Mouse (Mus musculus): ENCODE results near the gene Msh5.
"Not testable (repeated sequence)": the region's sequence is repeated elsewhere in the genome, so short reads cannot be mapped to it uniquely, and the experiment has no call there.

Msh5 gene

GRCm38 (mm10) chr17:35023756-35024155 lies 22.8 kb downstream of the Msh5 start:
- DNase-seq (ENCODE audit: low spot score): no peak

DNA sequence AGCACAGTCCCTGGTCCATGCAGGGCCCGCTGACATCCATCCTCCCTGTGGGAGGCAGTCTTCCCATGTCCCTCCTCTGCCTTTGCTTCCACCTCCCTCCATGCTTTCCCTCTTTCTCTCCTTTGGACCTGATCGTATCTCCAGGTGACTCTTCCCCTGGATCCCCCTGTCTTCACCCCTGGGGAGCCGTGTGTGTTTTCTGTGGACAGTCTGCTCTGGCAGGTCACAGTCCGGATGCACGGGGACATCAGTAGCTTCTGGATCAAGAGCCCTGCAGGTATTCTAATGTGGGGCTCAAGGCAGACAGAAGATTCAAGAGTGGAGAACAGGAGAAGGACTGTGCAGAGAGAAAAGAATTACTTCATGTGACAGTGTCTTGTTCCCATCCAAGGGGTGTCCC lies 23.3 kb downstream of the Msh5 start:
- DNase-seq (ENCODE audit: low spot score): no peak

DNA sequence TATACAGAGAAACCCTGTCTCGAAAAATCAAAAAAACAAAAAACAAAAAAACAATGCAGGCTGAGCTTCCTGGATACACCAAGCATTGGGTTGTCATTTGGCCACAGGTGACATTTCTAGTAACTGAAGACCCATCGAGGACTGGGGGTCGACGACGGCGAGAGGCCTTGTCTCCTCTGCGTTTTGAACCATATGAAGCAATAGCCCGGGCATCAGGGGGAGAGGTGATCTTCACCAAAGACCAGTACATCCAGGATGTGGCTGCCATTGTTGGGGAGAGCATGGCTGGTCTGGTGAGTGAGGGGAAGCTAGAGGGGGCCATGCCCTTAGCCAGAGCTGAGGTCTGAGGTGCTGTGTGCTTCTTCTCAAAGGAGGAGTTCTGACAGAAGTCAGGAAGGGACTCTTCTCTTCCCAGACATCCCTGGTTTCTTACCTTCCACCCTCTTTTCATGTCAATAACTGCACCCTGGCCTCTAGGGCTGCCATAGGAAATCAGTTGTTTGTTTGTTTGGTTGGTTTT lies 23.9 kb downstream of the Msh5 start:
- DNase-seq (ENCODE audit: low spot score): no peak

DNA sequence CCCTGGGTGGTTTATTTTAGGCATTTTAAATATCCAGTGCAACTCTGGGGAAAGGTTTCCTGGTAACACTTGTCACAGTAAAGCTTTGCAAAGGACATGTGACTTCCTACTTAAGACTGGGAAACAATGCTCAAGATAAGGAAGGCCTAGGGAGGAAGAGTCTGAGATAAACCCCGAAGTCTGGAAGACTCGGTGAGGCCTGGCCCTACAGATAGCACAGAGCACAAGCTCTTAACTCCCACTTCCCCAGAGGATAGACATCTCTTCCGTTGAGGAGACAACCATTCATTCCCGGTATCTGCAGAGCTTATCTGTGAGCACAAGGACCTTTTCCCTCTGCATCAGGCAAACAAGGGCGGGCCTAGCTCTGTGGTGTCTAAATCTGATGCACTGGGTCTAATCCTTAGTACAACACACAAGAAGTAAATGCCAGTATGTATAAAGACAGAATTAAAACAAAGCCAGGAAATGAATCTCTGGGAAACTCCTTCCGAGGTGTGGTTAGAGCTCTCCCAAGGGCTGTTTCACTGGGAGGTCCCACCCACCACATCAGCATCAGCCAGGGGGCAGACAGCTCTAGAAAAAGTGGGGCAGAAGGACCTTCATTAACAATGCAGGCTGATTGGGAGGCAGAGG lies 24.6 kb downstream of the Msh5 start:
- no peak for DNase-seq (ENCODE audit: low spot score)

DNA sequence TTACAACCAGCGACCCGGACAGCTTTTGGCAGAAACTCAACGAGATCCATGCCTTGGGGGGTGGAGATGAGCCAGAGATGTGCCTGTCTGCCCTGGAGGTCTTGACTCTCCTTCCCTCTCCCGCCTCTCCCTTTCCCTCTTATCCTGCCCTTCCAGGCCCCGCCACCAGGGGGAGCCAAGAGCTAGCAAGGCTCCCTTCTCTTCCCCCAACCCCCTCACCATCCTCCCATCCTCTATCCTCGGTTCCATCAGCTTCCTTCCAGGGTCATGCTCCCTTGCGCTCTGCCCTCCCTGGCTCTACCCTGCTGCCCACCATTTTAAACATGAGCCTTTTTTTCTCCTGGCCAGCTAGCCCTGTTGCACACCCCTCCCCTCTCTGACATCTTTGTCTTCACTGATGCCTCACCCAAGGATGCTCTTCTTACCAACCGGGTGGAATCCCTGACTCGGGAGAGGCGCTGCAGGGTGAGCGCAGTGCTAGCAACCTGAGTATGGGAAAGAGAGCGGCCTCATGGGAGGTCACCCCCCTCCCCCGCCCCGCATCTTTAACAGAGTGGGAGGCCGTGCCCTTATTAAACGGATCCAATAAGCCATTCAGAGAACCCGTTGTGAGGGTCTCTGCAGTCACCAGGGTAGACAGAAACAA lies 25.3 kb downstream of the Msh5 start:
- DNase-seq (ENCODE audit: low spot score): peak; percentile 79

DNA sequence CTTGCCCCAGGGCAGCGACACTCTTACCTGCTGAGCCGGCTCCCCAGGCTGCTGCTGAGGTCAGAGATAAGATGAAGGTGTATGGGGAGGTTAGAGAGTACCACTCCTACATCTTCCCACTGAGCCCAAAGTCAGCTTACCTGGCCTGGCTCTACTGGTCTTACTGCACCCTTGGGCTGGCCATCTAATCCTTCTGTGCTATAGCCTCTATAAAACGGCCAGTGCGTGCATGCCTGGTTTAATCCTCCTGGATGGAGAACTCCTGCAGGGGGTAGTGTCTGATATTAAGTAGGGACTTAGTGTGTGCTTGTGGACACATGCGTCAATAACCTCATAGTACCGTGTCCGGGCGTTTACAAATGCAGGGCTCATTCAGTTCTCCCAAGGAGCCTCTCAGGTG lies 26.0 kb downstream of the Msh5 start:
- no peak for DNase-seq (ENCODE audit: low spot score)

DNA sequence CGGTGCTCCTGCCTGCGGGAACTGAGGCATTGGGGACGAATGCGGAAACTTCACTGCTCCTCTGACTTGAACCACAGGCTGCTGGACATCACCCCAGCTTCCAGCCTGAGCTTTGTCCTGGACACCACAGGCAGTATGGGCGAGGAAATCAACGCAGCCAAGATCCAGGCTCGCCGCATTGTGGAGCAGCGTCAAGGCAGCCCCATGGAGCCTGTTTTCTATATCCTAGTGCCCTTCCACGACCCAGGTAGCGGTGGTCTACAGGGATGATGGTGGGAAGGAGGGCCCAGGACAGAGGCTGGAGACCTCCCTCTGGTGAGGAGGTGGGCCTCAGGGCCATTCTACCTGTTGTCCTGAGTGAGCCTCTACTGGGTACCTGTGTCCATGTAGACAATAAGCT lies 26.7 kb downstream of the Msh5 start:
- DNase-seq (ENCODE audit: low spot score): no peak

DNA sequence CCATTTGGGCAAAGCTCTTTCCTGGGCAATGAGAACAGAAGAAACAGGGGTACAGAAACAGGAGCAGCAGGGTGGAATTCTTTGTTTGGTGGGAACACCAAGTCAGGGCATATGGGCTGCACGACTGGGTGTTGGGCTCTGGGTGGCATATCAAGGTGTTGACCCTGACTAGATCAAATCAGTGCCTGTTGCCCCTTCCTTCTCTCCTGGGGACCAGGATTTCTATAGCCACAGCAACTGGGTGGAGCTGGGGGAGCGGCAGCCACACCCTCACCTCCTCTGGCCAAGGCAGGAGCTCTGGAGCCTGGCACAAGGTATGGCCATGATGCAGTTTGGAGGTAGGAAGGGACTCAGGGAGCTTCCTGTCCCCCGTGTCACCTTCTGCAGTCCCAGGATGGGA lies 28.4 kb downstream of the Msh5 start:
- no peak for DNase-seq (ENCODE audit: low spot score)

GRCm38 (mm10) chr17:35017706-35018030 lies 28.9 kb downstream of the Msh5 start:
- DNase-seq (ENCODE audit: low spot score): no peak

DNA sequence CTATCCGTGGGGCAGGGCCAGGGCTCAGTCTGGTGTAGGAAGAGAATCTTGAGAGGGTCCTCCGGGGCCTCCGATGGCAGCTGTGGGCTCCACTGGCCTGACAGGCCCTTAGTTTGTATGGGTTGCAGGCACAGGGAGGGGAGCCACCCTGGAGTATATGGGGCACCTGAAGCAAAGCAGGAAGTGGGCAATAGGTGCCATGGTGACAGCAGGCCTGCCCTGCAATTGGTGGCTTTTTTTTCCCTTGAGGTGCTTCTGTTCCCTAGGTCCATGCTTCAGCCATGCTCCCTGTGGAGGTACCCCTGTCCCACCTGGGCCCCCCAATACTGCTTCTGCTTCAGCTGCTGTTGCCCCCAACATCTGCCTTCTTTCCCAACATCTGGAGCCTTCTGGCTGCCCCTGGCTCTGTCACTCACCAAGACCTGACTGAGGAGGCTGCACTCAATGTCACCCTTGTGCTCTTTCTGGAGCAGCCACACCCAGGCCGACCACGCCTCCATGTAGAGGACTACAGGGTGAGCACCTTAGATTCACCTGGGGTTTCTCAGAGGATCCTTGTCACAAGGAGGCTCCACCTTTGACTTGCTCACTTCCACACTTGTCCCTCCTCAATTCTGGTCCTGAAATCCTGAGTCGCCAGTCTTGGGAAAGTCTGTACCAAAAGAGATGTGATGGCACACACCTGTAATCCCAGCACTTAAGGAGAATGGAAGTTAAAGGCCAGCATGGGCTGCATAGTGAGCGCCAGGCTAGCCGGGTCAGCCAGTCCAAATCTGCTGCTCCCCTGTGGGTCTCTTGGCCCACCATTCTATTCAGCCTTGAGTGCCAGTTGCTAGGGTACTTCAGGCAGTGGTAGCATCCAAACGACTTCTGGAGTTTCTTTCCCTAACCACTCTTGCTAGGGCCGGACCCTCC lies 29.5 kb downstream of the Msh5 start:
- DNase-seq (ENCODE audit: low spot score): no peak

- no peak for DNase-seq (ENCODE audit: low spot score)
Measured at GRCm38 (mm10) chr17:35016376-35016775, 30.2 kb downstream of the Msh5 start, which contains the start of gene Vwa7. Vwa7 (plus strand) TSS chr17:35016579.

GRCm38 (mm10) chr17:35015296-35015695 lies 31.2 kb downstream of the Msh5 start:
- no peak for DNase-seq (ENCODE audit: low spot score)

DNA sequence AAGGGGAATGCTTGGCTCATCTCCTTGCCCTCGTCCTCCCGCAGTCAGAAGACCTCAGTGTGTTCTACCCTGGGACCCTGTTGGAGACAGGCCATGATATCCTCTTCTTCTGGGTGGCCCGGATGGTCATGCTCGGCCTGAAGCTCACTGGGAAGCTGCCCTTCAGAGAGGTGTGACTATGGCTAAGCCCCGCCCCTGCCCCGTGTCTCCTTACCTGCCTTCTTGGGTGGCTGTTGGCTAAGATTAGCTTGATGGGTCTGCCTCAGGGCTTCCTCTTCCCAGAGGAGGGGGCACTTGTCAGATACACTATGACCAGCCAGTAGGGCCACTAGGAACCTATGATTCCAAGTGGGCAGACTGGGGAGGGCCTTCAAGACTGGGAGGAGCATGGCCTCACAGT lies 33.3 kb downstream of the Msh5 start:
- no peak for DNase-seq (ENCODE audit: low spot score)

- DNase-seq (ENCODE audit: low spot score): no peak
Measured at GRCm38 (mm10) chr17:35012430-35012829, 34.1 kb downstream of the Msh5 start.

DNA sequence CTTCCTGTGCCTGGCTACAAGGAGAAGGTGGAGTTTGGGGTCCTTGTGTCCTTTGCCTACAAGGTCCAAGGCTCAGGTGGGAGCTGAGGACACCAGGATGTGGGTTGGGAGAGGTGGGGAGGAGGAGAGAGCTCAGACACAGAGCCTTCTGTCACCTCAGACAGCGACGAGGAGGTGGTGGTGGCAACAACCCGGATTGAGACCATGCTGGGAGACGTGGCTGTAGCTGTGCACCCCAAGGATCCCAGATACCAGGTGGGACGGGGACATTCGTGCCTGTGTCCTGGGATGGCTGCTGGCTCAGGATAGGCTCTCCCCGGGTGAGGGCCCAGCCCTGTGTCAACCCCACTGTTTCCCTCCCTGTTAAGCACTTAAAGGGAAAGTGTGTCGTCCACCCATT lies 35.1 kb downstream of the Msh5 start:
- no peak for DNase-seq (ENCODE audit: low spot score)

DNA sequence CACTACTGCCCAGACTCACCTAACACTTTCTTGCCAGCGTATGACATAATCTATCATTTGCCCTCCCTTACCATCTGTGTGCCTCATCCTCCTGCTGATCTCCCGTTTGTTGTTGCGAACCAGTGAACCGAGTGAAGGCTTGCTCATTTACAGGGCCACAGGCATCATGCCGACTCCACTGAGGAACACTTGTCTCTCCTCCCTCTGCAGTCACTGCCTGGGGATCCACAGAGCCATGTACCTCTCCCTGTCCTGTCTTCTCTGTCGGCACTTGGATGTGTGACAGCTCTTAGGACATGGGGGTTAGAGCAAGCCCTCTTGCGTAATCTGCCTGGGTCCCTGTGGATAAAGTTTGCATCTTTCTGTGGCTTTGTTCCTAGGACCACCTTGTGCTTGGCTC lies 37.0 kb downstream of the Msh5 start:
- no peak for DNase-seq (ENCODE audit: low spot score)

GRCm38 (mm10) chr17:35007387-35007991 lies 39.1 kb downstream of the Msh5 start:
- no peak for DNase-seq (ENCODE audit: low spot score)

DNA sequence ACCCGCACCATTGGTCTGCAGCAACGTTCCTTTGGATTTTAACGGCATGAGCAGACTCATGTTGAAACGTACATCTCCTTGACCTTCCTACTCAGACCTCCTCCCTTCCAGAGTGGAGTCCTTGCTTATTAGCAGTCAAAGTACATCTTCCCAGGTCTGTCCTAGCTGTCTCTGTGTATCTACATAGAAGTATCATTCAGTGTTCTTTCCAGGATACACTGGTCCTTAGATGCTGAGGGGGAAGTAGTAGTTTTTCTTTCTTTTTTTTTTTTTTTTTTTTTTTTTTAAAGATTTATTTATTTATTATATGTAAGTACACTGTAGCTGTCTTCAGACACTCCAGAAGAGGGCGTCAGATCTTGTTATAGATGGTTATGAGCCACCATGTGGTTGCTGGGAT lies 40.6 kb downstream of the Msh5 start:
- DNase-seq (ENCODE audit: low spot score): not testable (repeated sequence)

- DNase-seq (ENCODE audit: low spot score): no peak
Measured at GRCm38 (mm10) chr17:35005158-35005557, 41.4 kb downstream of the Msh5 start.

DNA sequence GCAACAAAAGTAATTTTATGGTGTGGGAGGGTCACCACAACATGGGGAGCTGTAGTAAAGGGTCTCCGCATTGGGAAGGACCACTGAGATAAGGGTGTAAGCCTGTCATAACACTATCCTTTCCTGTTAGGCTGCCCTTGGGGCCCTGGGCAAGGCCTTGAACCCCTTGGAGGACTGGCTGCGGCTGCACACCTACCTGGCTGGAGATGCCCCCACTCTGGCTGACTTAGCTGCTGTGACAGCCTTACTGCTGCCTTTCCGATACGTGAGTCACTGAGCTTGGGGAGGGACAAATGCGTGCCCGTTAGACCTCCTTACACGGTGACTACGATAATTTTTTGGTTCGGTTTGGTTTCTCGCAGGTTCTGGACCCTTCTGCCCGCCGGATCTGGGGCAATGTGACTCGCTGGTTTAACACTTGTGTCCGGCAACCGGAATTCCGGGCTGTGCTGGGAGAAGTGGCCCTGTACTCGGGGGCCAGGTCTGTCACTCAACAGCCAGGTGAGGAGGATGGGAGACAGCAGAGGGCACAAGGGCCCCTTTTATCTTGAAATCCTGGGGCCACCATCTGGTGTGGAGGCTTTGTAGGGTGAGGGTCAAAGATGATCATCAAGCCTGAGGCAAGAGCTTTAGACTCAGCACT lies 42.3 kb downstream of the Msh5 start:
- DNase-seq (ENCODE audit: low spot score): no peak

DNA sequence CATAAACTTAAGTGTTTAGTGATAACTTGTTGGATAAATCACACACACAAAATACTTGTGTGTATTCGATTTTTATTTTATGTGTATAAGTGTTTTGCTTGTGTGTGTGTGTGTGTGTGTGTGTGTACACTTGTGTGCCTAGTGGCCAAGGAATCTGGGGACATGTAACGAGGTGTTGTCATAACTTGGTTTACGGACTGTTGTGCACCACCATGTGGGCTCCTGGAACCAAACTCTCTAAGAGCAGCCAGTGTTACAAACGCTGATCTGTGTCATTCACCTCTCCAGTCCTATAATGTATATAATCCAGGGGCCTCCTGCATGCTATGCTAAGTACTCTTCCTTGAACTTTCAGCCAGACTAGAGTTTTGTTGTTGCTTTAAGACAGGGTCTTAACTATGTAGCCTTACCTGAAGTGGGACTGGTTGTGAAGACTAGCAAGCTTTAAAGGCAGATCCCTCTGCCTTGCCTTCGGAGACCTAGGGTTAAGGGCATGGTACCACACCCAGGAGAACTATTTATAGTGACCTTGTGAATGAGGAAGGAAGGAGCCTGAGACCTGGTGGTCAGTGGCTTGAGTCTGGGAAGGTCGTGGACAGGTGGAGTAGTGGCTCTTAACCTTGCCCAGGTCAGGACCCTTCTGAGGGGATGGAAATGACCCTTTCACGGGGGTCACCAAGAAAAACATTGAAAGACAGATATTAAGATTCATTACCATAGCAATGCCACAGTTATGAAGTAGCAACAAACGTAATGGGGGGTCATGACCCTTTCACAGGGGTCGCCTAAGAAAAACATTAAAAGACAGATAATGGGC lies 43.3 kb downstream of the Msh5 start:
- DNase-seq (ENCODE audit: low spot score): no peak
